Mouse (Mus musculus) kidney, postnatal 36 days (tissue): ENCODE results near the gene 1110032A03Rik.

Experiments
- DNase-seq, 2 experiments: peaks; one replicate each; pipeline ENCODE4 v3.0.0; 2021 to 2022; ENCODE audit warnings: mixed read lengths in 2 of 2

The 1110032A03Rik gene

DNA sequence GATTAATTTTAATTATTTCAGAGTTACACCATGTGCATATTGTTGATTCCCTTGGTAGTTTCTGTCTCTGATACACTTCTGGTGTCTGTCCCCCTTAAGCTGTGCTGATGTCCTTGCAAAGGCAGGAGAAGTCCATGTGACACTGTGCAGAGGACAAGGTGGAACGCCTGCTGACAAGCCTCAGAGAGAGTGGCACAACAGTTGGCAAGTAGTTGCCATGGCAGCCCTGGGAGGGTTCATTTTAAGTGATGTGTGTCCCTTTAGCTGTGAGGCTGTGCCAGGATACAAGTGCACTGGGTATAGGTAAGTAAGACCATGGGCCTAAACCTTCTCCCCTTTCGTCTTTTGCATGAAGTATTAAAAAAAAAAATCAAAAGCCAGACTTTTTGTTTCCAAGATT is 5.3 kb downstream of the 1110032A03Rik start:
- no peak for DNase-seq

DNA sequence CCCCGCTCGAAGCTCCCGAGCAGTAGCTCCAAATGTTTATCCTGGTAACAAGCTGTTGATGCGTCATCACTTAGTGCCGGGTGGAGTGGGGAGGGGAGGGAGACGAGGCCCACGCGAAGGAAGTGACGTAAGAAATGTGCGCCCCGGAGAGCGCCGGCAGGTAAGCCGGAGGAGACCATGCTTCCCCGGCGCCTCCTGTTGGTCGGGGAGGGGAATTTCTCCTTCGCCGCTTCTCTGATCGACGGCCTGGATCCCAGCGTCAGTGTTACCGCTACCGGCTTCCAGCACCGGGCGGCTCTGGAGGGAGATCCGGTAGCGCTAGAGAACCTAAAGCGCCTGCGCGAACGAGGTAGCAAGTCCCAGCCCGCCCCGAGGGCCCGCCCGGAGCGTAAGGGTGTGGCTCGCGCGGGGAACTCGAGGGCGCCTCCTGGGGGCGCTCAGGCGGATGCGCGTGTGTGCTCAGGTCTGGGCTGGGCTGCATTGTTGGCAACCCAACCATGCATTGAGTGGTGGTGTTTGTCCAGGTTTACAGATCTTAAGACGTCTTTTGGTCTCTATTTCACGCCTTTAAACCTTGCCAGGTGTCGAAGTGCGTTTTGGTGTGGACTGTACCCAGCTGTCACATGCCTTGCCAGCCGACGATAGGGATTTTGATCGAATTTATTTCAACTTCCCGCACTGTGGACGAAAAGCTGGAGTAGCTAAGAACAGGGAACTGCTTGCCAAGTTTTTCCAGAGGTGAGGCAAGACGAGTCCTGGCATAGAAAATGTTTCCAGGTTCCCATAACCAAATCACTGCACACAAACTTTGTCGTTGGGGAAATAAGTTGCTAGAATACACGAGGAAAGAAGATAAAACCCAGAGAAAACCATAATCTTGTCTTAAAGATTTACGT is 7.0 kb downstream of the 1110032A03Rik start, which contains the start of gene Fdxacb1:
TSS of gene Fdxacb1 (plus strand) at position 130 of the 896 bp plus-strand sequence.
- DNase-seq, result peak; percentile 99

DNA sequence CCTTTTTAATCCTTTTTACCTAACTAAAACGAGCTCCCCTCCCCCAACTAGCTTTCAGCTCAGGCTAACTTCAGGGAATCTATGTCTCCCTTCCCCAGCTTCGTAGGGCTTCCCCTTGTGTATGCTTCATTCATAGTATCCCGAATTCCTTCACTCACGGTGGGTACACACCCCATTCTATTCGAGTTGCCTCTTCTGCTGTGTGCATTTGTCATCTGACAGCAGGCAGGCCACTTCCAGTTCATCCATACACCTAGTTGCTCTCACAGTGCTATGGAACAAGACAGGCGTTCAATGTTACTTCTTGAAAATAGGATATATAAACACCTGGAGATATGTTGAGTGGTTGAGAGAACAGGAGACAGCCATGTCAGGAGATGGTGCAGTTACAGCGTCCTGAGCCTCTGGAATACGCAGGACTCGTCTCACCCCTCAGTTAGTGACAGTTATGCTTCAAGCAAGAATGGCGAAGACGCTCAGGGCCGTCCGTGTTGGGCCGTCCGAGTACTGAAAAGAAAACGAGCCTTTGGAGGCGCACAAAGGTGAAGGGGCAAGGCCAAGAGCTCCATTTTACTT is 7.7 kb downstream of the 1110032A03Rik start:
- no peak for DNase-seq

DNA sequence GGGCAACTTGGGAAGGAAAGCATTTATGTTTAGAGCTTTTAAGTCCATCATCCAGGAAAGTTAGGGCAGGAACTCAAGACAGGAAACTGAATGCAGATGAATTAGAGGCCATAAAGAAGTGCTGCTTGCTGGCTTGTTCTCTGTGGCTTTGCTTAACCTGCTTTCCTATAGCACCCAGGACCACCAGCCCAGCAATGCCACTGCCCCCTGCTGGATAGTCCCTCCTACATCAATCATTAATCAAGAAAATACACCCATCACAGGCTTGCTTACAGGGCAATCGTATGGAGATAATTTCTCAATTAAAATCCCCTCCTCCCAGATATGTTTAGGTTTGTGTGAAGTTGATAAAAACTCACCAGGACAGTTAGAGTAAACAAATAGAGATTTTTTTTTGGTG is 12.0 kb downstream of the 1110032A03Rik start:
- peak; percentile 22 to 52 for DNase-seq

DNA sequence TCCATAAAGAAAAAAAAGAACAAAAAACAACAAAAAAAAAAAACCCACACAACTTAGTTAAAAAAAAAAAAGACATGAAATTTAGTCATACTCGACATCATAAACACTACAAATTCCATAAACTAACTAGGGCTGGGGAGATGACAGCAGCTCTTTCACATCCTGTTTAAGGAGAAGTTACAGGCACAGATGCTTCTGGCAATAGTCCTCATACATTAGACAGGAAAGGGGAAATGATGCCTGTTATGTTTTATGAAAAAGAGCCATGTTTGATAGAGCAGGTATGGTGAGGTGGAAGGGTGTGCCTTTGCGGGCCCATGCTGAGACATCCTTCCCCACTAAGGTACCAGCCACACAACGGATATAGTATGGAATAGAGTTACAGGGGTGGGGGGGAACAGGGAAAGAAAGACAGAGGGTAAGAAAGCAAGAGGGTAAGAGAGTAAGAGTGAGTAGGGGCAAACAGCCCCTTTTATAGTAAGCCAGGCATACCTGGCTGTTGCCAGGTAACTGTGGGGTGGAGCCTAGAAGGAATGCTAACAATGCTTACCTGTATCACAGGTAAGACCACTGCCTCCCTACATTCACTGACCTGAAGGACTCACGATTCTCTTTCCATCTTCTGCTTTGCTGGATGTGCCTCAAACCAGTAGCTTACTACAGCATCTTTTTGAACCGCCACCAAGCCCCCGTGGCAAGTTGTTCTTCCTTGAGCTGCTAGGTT is 13.6 kb downstream of the 1110032A03Rik start:
- DNase-seq, result no peak

DNA sequence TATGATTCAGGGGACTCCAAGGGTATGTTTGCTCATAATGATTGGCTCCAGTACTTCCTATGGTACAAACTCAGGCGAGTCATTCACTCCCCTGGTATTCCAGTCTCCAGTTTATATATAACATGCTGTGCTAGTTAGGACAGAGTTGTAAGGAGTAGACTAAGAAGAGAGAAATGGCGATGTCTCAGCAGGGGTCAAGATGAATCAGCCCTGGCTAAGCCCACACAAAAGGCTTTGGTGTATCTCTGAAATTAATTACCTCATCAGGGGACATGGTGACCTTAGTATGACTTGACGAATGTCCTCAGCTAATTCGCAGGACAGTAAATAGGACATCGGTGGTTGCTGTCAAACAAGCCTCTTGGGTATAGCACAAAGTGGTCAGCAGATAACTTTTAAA is 18.6 kb downstream of the 1110032A03Rik start:
- no peak for DNase-seq

DNA sequence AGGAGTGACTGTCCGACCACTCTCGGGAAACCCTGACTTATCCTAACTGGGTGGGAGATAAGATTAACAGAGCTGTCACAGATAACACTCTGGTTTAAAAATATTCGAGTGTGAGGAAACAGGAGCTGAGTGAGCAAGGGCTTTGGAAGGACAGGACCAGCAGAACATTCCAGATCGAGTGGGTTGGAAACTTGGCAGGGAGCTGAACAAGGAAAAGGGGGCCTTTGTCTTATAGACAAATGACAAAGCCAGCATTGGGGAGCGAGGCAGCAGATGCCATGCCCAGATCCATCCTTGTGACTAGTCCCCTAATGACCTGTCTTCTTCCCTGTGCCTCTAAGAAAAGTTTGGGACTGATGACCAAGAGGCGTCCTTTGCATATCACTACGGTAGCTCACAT is 21.4 kb downstream of the 1110032A03Rik start:
- DNase-seq, result no peak

DNA sequence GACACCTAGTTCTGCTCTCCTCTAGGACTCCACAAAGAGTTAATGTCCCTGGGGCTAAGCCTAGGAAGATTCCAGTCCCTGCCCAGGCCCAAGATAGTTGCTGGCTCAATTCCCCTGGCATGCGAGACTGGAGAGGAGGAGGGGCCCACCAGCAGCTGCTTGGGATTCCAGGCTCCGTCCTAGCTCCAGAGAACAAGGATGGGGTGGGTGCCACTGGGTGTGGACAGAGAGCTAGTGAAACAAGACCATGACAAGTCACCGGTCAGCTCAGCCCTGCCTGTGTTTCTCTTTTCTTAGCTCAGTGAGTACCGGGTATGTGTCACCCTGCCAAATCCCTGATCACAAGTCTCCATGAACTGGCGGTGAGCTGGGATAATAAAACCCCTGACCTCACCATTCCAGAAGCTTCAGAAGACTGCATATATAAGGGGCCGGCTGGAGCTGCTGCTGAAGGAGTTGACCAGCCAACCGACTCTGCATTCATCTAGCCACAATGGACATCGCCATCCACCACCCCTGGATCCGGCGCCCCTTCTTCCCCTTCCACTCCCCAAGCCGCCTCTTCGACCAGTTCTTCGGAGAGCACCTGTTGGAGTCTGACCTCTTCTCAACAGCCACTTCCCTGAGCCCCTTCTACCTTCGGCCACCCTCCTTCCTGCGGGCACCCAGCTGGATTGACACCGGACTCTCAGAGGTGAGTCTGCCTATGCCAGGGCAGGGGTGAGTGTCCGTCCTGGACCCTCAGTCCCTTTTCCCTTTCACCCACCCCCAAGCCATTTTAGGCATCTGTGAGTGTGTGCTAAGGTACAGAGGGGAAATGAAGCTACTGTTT is 22.3 kb downstream of the 1110032A03Rik start:
- peak; percentile 79 to 86 for DNase-seq

DNA sequence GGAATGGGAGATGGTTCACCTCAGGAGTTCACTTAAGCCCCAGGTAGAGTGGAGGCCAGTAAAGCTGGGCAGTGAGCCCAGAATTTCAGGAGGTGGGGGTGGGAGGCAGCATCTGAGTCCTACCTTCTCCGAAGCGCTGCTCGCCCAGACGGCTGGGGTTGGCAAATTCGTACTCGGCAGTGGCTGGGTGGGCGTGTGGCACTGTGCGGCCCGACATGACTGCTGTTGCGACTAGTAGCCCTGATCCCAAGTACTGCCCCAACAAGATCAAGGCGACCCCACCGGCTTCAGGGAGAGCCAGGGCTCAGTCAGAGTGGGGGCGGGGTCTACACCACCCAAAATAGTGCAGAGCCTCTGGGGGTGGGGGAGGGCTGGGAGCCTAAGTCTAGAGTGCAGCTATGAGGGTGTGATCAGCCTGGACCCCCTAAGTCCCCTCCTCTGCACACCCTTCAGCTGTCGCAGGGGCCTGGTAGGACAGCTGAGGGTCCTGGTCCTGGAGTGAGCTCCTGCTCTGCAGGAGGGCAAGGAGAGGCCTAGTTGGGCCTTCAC is 23.2 kb downstream of the 1110032A03Rik start, which contains the start of gene Hspb2:
TSS of gene Hspb2 (minus strand) at position 301 of the 549 bp plus-strand sequence.
- DNase-seq, result peak in 1 of 2 experiments; percentile 53

DNA sequence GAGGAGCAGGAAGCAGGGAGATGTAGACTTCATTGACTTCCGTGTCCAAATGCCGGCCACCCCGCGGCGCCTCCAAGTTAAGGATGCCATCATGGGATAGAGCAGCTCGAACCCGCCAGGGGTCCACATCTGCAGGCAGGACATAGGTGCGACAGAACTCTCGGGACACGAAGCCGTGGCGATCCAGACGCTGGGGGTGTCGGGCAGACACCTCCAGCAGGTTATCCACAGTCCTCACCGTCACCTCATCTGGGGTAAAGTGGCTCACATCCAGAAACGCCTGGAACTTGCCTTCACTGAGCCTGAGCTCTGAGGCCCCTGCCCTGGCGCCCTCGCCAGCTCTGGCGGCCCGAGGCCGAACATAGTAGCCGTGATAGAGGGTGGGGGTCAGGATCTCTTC is 24.0 kb downstream of the 1110032A03Rik start, which contains the start of gene Cryab:
TSS of gene Cryab (plus strand) at position 3 of the 400 bp plus-strand sequence.
- no peak for DNase-seq

DNA sequence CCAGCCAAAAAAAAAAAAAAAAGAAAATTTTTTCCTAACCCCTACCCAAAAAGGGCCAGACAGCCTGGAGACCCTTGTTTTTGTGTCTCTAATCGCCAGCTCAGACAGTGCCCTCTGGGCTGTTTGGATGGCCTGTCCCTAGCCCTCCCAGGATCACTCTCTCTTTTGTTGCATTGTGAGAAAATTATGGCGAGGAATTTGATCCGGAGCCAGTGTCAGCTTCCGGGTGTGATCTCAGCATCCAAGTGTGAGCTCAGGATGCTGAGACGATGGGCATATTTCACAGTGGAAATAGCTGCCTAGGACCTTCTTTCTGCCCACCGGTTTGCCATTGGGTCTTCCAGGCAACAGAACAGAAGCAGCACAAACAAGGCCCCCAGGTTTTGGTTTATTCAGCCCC is 24.6 kb downstream of the 1110032A03Rik start:
- no peak for DNase-seq

DNA sequence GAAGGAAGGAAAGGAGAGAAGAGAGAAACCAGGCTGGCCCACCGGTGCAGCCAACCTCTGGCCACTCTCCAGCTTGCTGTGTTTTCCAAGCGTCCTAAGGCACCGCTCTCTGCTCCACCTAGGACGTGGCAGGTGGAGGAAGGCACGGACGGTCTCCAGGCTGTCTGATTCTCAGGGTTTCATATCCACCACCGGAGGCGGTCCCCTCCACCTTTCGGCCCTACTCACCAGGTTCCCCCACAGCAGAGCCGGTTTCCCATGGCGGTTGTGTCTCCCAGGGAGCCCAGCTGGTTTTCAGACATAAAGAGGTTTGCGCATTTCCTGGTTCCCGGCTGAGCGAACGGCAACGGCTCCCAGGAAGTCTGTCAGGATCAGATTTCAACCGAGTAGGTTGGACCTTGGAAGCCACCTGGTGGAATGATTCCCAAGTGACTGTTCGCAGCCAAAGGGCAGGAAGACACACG is 29.1 kb downstream of the 1110032A03Rik start, which contains the start of gene 2310030G06Rik:
TSS of gene 2310030G06Rik (minus strand) at position 323 of the 464 bp plus-strand sequence.
- DNase-seq, result peak; percentile 82 to 87

DNA sequence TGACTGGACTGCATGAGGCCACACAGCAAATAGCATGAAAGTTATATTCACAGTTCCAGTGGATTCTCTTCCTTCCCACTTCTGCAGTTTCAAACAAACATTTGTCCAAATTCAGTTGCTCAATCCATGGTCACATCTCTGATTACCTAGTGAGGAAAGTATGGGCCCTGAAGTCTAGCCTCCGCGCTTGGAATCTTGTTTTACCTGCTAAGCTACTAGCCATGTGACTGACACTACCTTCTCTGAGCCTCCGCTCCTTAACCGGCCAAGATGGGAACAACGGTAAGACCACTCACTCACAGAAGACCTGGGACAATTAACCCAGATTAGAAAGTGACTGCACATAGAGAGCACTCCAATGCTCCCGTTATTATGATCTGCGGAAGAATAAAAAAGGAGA is 29.5 kb downstream of the 1110032A03Rik start:
- DNase-seq, result no peak

DNA sequence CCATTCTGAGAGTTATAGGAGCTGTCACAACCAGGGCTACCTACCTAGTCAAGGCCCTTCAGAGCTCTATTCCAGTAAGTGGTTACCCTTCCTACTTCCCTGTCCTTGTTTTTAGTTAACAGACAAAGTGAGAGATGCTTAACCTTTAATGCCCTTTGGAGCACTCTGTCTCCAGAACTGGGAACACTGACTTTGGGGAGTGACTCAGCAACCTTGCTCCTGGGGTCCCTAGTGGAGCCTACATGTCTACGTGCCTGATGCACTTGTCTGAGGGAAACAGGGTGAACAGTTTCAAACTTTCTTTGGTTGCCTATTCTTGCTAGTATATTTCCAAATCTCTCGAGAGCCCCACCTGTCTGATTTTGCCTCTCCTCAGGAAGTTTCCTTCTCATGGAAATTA is 32.6 kb downstream of the 1110032A03Rik start:
- DNase-seq, result no peak

DNA sequence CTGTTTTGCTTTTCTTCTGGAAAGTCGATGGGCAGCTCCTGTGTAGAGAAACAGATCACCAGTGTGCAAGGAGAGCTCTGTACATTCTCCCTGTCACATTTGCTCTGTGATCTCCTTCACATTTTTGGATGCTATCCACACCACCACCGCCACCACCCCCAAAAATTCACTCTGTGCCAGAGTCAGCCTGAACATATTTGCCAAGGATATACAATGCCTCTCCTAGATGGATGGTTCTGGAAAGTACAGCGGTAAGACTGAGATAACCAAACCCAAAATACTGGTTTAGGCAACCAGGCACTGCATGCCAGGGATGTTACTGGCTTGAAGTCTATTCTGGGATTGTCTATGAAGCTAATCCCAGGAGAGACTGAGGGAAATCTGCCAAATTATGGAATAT is 33.1 kb downstream of the 1110032A03Rik start:
- no peak for DNase-seq

DNA sequence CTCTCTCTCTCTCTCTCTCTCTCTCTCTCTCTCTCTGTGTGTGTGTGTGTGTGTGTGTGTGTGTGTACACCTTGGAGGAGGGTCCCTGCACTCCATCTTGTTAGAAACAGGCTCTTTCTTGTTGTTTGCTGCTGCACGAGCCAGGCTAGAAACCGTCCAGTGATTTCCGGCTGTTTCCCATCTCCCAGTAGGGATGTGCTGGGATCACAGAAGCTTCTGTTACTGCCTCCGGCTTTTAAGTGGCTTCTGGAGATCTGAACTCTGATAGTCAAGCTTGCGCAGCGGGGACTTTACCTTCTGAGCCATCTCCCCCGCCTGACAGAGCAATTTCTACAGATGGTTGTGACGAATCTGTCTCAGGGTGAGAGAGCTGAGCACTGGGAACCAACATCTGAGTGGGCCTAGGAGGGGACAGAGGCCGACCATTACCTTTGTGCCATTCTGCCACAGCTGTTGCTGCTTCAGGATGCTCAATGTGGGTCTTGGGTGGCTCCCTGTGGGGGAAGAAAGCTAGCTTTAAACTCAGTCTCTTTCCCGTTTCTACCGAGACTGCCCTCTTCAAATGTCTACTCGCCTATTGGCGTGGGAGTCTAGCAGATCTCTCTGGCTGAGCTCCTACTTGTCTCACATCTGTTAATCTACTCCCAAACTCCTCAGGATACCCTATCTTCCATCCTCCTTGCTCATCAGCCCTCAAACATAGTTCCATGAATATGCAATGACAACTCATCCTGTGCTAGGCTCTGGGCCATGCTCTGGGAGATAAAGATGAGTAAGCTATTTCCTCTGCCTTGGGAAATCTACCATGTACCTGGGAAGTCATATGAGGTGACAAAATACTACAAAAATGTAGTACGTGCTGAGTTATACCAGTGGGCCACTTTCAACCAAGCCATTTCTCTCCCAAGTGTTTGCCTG is 34.2 kb downstream of the 1110032A03Rik start:
- no peak for DNase-seq

DNA sequence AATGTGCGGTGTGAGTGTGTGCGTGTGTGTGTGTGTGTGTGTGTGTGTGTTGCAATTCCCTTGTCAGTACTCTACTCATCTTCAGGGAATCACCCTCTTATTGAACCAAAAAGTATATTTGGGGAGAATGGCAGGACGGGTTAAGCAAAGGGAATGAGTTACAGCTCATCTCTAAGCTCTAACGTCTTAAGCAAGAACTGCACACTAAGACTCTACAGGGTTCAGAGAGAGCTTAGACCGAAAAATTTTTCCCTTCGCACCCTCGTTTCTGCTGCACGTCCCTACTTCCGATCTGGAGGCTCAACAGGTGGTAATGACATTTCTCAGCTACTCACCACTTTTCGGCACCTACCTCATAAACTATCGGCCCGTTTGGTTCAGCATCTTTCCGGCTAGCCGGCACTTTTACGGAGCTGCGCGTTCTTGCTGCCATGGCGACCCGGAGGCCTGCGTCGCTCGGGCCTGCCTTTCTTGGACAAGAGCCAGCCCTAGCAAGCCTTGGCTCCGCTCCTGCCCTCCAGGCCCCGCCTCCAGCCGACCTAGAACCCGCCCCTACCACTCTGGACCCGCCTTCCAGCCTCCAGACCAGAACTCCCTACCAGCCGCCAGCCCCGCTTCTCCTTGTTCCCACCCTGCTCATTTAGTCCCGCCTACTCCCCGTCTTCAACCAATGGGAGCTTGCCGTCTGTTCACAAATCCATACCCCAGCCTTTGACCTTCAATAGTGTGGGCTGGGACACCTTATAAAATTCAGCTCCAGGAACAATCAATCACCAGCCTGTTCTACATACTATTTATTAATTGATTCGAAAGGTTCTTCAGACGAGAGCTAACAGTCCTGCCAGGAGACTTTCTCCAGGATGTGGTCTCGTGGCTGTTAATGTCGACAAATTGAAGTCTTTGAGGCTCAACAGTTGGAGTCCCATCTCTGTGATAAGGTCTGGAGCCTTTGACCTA is 36.1 kb downstream of the 1110032A03Rik start, which contains the start of gene Dixdc1:
TSS of gene Dixdc1 (minus strand) at position 604 of the 957 bp plus-strand sequence.
- peak; percentile 95 to 96 for DNase-seq

DNA sequence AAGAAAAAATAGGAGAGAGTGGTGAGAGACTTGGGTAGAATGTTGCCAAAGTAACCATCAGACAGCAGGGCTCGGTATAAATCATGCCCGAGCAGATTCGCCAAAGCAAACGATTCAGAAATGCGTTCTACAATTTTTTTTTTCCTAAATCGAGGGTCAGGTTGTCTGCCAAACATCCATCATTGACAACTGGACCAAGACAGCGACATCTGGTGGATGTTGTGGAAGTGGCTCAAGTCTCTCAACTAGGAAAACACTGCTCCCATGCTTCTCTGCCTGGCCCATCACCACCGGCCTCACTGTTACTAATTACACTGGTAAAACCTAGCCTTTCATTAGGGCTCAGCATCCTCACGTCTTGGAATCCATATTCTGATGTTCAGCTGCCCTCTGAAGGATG is 40.3 kb downstream of the 1110032A03Rik start:
- DNase-seq, result peak; percentile 64 to 79

DNA sequence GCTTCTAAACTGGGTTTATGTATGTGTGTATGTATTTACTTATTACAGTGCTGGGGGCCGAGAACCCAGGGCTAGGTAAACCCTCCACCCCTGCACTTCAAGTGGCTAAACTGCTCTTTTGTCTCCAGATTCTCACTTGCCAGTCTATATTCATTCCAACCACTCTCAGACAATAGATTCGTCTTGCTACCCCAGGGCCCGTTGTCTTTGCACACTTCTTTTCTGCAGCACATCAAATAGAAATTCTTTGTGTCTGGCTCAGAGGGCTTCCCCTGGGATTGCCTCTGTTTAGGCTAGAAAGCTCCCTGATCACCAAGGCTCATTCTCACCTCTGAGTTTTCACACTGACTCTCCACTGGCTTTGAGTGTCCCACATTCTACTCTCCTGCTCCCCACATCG is 42.8 kb downstream of the 1110032A03Rik start:
- no peak for DNase-seq
